Mouse (Mus musculus): ENCODE results near the gene Gm37240.

DNA sequence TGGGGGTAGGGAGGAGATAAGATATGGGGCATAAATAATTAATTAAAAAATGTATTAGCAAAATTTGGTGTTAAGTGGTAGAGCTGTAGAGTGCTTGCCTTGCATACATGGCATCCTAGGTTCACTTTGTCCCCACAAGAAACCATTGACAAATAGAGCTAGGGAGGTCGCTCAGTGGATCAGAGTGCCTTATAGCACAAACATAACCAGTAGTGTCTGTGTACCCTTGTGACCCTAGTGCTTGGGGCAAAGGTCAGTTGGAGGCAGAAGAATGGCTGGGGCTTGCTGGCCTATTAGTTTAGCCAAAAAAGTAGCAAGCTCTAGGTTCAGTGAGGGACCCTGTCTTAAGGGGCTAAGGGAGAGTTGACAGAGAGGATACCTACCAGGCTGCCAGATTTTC lies 1026.6 kb downstream of the Gm37240 start:
- TF ChIP-seq CTCF (IDR thresholded peaks at IDR 0.05; ENCODE audit: low read depth, low read length) = no peak
- no peak for TF ChIP-seq GATA1 (IDR thresholded peaks at IDR 0.05; ENCODE audit: borderline replicate concordance, low read length)
- TF ChIP-seq TAL1 (conservative IDR thresholded peaks at IDR 0.05; ENCODE audit: low read depth, low read length) = no peak
